ENCODE assay signal across 24 mouse cellular contexts in the genomic region with DNA sequence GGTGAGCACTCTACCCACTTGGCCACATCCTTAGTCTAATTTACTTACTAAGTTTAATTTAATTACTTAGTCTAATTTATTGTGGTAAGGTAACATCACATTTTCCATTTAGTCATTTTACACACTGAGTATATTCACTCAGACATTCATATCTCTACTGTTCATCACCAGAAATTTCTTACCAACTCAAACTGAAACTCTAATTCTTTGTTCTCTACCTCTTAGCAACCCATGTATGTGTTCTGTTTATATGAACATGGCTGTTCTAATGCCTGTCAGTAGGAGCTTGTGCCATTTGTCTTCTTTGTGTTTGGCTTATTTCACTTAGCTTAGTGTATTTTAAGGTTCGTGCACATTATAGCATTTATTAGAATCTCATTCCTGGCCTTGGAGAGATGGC. TPM values are rescaled to one million over a fixed set of nuclear protein-coding genes. Genes with fewer than 3 reads are reported as not detected.
"Had no signal": no experiment of that assay in that cellular context is flagged by ENCODE, and none has a peak within 500 bp of the region (broad histone marks: within the 10 kb centered on the region; RNA-seq: fewer than 3 reads in every experiment).

No protein-coding gene starts in this region.

- DNase-seq: kidney, adult 18-20 months; kidney, postnatal 25 days; layer of hippocampus, adult 9-11 months; layer of hippocampus, postnatal 36 days; lung, adult 2 months; midbrain, embryonic 14.5 days; retina, postnatal 1 day; right cerebral cortex, postnatal 14 days; thymus, adult 18-20 months; thymus, postnatal 36 days had no signal

- H3K27ac ChIP-seq: intestine, embryonic 15.5 days; kidney, embryonic 15.5 days; limb, embryonic 12.5 days; liver, embryonic 14.5 days; midbrain, embryonic 10.5 days; neural tube, embryonic 12.5 days had no signal

- H3K27me3 ChIP-seq: intestine, embryonic 15.5 days; kidney, embryonic 15.5 days; limb, embryonic 12.5 days; neural tube, embryonic 12.5 days had no signal

- H3K36me3 ChIP-seq: intestine, embryonic 15.5 days; kidney, embryonic 15.5 days; limb, embryonic 12.5 days; midbrain, embryonic 10.5 days; neural tube, embryonic 12.5 days had no signal

- H3K9ac ChIP-seq: intestine, embryonic 15.5 days; kidney, embryonic 15.5 days; limb, embryonic 12.5 days; liver, embryonic 14.5 days; neural tube, embryonic 12.5 days had no signal

- H3K4me1 ChIP-seq: intestine, embryonic 15.5 days; kidney, embryonic 15.5 days; limb, embryonic 12.5 days; midbrain, embryonic 10.5 days; neural tube, embryonic 12.5 days had no signal

- H3K9me3 ChIP-seq: intestine, embryonic 15.5 days; kidney, embryonic 15.5 days; limb, embryonic 12.5 days; midbrain, embryonic 10.5 days; neural tube, embryonic 12.5 days had no signal

- ATAC-seq: lung, postnatal 0 days had no signal

- H3K4me3 ChIP-seq: intestine, embryonic 15.5 days; kidney, embryonic 15.5 days; limb, embryonic 12.5 days; midbrain, embryonic 10.5 days; myocyte; neural tube, embryonic 12.5 days had no signal

RNA-seq across cellular contexts. Expression of a gene that starts 19.6 kb away (rescaled TPM):
- total RNA-seq: layer of hippocampus, postnatal 36 days; left cerebral cortex, adult 8-10 months; left cerebral cortex, postnatal 36 days; liver, adult 2 months; megakaryocyte progenitor cell, adult 5-6 weeks had no signal
- polyA plus RNA-seq: intestine, embryonic 15.5 days; kidney, embryonic 15.5 days; limb, embryonic 12.5 days; liver, embryonic 14.5 days; lung, postnatal 0 days; midbrain, embryonic 10.5 days; midbrain, embryonic 14.5 days; myocyte; neural tube, embryonic 12.5 days; stomach, embryonic 14.5 days had no signal

RNA-seq across cellular contexts. Expression of a gene that starts 52.9 kb away (rescaled TPM):
- total RNA-seq: liver, adult 2 months; neutrophil, adult 5-6 weeks had no signal
- polyA plus RNA-seq: liver, adult 2 months; myocyte had no signal
